Mouse (Mus musculus) MEL (cell line): ENCODE data around the gene Ube2h. TPM values are rescaled to one million over a fixed set of nuclear protein-coding genes. Genes with fewer than 3 reads are reported as not detected.

Source experiments
- DNase-seq: peaks from one replicate; pipeline ENCODE4 v3.0.0; 2011; ENCODE audit warnings: low read depth, low spot score
- H3K27ac ChIP-seq: 2 replicates; pipeline ENCODE4 v1.5.1; 2012; ENCODE audit warnings: low read depth, mild to moderate bottlenecking, control low read depth, low read length, moderate library complexity; ENCODE audit not compliant: control insufficient read depth
- H3K27me3 ChIP-seq, 2 experiments: fragments of 150-350 bp in 1 of 2; sonication (generic) in 1 of 2; 2 replicates each; pipeline ENCODE4 v1.6.1; 2012; ENCODE audit warnings: low read length in 2 of 2, mild to moderate bottlenecking in 2 of 2, improper control_type of control experiment in 1 of 2, moderate library complexity in 1 of 2; ENCODE audit not compliant: insufficient read depth in 2 of 2, control insufficient read depth in 1 of 2
- H3K36me3 ChIP-seq, 2 experiments: 2 replicates each; pipeline ENCODE4 v1.6.1; 2012 to 2014; ENCODE audit warnings: low read length in 2 of 2, improper control_type of control experiment in 1 of 2, inconsistent platforms in 1 of 2, mild to moderate bottlenecking in 1 of 2; ENCODE audit not compliant: insufficient read depth in 2 of 2, control insufficient read depth in 1 of 2
- H3K4me1 ChIP-seq, 2 experiments: fragments of 150-350 bp in 1 of 2; sonication (generic) in 1 of 2; 2 replicates each; pipeline ENCODE4 v1.6.1; 2012; ENCODE audit warnings: low read length in 2 of 2, improper control_type of control experiment in 1 of 2, mild to moderate bottlenecking in 1 of 2; ENCODE audit not compliant: insufficient read depth in 2 of 2, control insufficient read depth in 1 of 2
- H3K4me3 ChIP-seq, 2 experiments: fragments of 150-350 bp in 1 of 2; sonication (generic) in 1 of 2; 2 replicates each; pipeline ENCODE4 v1.5.1; 2012; ENCODE audit warnings: low read depth in 2 of 2, low read length in 2 of 2, mild to moderate bottlenecking in 2 of 2, moderate library complexity in 2 of 2, control low read depth in 1 of 2, improper control_type of control experiment in 1 of 2; ENCODE audit not compliant: control insufficient read depth in 1 of 2, insufficient read depth in 1 of 2
- H3K79me2 ChIP-seq: 2 replicates; pipeline ENCODE4 v1.6.1; 2012; ENCODE audit warnings: mild to moderate bottlenecking, low read length, moderate library complexity; ENCODE audit not compliant: control insufficient read depth, poor library complexity, insufficient read depth
- H3K9ac ChIP-seq: 2 replicates; pipeline ENCODE4 v1.6.1; 2012; ENCODE audit warnings: low read depth, mild to moderate bottlenecking, control low read depth, low read length, moderate library complexity; ENCODE audit not compliant: control insufficient read depth, poor library complexity, severe bottlenecking
- H3K9me3 ChIP-seq: fragments of 150-350 bp; sonication (generic); replicated peaks from 2 replicates; pipeline ENCODE4 v1.6.1; 2012; ENCODE audit warnings: mild to moderate bottlenecking, low read length, improper control_type of control experiment, moderate library complexity; ENCODE audit not compliant: insufficient read depth
- BHLHE40 ChIP-seq: IDR thresholded peaks from 2 replicates; pipeline ENCODE4 v1.6.1; 2012; ENCODE audit warnings: low read depth, mild to moderate bottlenecking, inconsistent platforms, low read length, improper control_type of control experiment, borderline replicate concordance
- CTCF ChIP-seq, 3 experiments: IDR thresholded peaks in 2 of 3; conservative IDR thresholded peaks in 1 of 3; 2 replicates each; pipeline ENCODE4 v1.5.1; 2011 to 2012; ENCODE audit warnings: low read length in 3 of 3, low read depth in 2 of 3, mild to moderate bottlenecking in 2 of 3, improper control_type of control experiment in 1 of 3, inconsistent platforms in 1 of 3, mixed read lengths in 1 of 3, moderate library complexity in 1 of 3; ENCODE audit not compliant: control insufficient read depth in 1 of 3, insufficient read depth in 1 of 3, poor library complexity in 1 of 3, severe bottlenecking in 1 of 3
- ELF1 ChIP-seq: IDR thresholded peaks from 2 replicates; pipeline ENCODE4 v1.6.1; 2014; ENCODE audit warnings: low read depth, mild to moderate bottlenecking, inconsistent platforms, low read length, improper control_type of control experiment, moderate library complexity
- EP300 ChIP-seq, 2 experiments: IDR thresholded peaks; 2 replicates each; pipeline ENCODE4 v1.6.1; 2011; ENCODE audit warnings: improper control_type of control experiment in 2 of 2, low read length in 2 of 2, low read depth in 1 of 2, mild to moderate bottlenecking in 1 of 2
- ETS1 ChIP-seq: IDR thresholded peaks from 2 replicates; pipeline ENCODE4 v1.6.1; 2012; ENCODE audit warnings: low read depth, mild to moderate bottlenecking, inconsistent platforms, low read length, improper control_type of control experiment, moderate library complexity
- GATA1 ChIP-seq: IDR thresholded peaks from 2 replicates; pipeline ENCODE4 v1.6.1; 2011; ENCODE audit warnings: low read depth, low read length, improper control_type of control experiment
- HCFC1 ChIP-seq: IDR thresholded peaks from 2 replicates; pipeline ENCODE4 v1.6.1; 2012; ENCODE audit warnings: low read depth, mild to moderate bottlenecking, inconsistent platforms, low read length, improper control_type of control experiment, moderate library complexity
- NELFE ChIP-seq: IDR thresholded peaks from 2 replicates; pipeline ENCODE4 v1.6.1; 2011; ENCODE audit warnings: low read depth, low read length, improper control_type of control experiment
- POLR2A ChIP-seq, 2 experiments: IDR thresholded peaks; 2 replicates each; pipeline ENCODE4 v1.6.1; 2011 to 2012; ENCODE audit warnings: low read length in 2 of 2, mild to moderate bottlenecking in 2 of 2, control low read depth in 1 of 2, improper control_type of control experiment in 1 of 2, low read depth in 1 of 2, moderate library complexity in 1 of 2; ENCODE audit not compliant: control insufficient read depth in 1 of 2, insufficient read depth in 1 of 2, poor library complexity in 1 of 2
- POLR2AphosphoS5 ChIP-seq: IDR thresholded peaks from 2 replicates; pipeline ENCODE4 v1.6.1; 2012; ENCODE audit warnings: low read depth, borderline replicate concordance, mild to moderate bottlenecking, inconsistent platforms, low read length, moderate library complexity, mixed read lengths
- RCOR1 ChIP-seq: IDR thresholded peaks from 2 replicates; pipeline ENCODE4 v1.6.1; 2012; ENCODE audit warnings: low read depth, mild to moderate bottlenecking, inconsistent platforms, low read length, improper control_type of control experiment
- SIN3A ChIP-seq: IDR thresholded peaks from 2 replicates; pipeline ENCODE4 v1.6.1; 2012; ENCODE audit warnings: low read length, improper control_type of control experiment, inconsistent platforms
- TAL1 ChIP-seq: IDR thresholded peaks from 2 replicates; pipeline ENCODE4 v1.6.1; 2012; ENCODE audit warnings: mild to moderate bottlenecking, inconsistent platforms, low read length, moderate library complexity, mixed read lengths
- TBP ChIP-seq: IDR thresholded peaks from 2 replicates; pipeline ENCODE4 v1.8.0; 2011; ENCODE audit warnings: low read depth, low read length, improper control_type of control experiment
- ZKSCAN1 ChIP-seq: IDR thresholded peaks from 2 replicates; pipeline ENCODE4 v1.6.1; 2012; ENCODE audit warnings: low read depth, mild to moderate bottlenecking, inconsistent platforms, low read length, improper control_type of control experiment, moderate library complexity
- ZNF384 ChIP-seq: IDR thresholded peaks from 2 replicates; pipeline ENCODE4 v1.6.1; 2012; ENCODE audit warnings: low read depth, mild to moderate bottlenecking, inconsistent platforms, low read length, improper control_type of control experiment
- polyA plus RNA-seq, 2 experiments: library from polyadenylated mRNA; stranded (reverse) in 1 of 2; unstranded in 1 of 2; fragments of >175 nt in 1 of 2; fragments of >200 nt in 1 of 2; gene quantifications; 2 replicates each; pipeline versions ENCODE4 v1.2.1 to v1.2.4; 2012; ENCODE audit warnings: low replicate concordance in 2 of 2, low read depth in 1 of 2; ENCODE audit not compliant: insufficient read length in 2 of 2, insufficient read depth in 1 of 2, missing spikeins in 1 of 2
- total RNA-seq: library from RNA; depleted of rRNA; stranded (reverse); fragments of 300-350 nt; gene quantifications from 2 replicates; pipeline ENCODE4 v1.2.3, GENCODE M21; 2012

The Ube2h gene
- total and polyA plus RNA-seq, 3 experiments, result 4.2 to 7.4 TPM; not detected in 1

DNA sequence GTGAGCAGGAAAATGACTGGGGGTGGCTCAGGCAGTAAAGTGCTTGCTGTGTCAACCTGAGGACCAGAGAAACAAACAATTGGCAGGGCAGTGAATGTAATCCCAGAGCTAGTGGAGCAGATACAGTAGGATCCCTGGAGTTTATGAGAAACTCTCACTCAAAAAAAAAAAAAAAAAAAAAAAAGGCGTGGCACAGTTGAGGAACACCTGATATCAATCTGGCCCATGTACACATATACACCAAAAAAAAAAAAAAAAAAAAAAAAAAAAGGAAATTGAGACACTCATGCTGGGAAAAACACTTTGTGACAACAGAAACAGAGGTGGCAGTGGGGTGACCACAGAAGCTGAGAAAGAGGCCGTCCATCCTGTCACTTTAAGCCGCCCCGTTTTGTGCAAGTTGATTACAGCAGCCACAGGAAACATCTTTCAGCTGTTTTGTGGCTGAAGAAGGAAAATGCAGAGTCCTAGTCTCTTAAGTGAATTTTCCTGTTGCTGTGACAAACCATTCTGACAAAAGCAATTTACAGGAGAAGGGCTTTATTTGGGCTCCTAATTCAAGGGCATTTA, 21.7 kb upstream of the Ube2h start:
- Histone ChIP-seq H3K27ac (no peak overlapping the region), H3K79me2 (no peaks in the 10 kb centered on the region), H3K36me3 (0 out of 4 replicates have a peak, but pooled peaks cover 0 to 3% of the 10 kb centered on the region in 2 experiments), H3K4me1 (peaks cover 0 to 3% of the 10 kb centered on the region in 2 experiments; a peak in 1 of 4 replicates), H3K9ac (no peak overlapping the region), H3K27me3 (peaks cover 0 to 2% of the 10 kb centered on the region in 2 experiments; a peak in 3 of 4 replicates), H3K9me3 (no peaks in the 10 kb centered on the region), H3K4me3 (no peak overlapping the region)
- peak; percentile 41 for DNase-seq
- TF ChIP-seq ZNF384 (peak; percentile 99), ELF1 (no peak), HCFC1 (0 out of 2 replicates have a peak, but pooled peaks have one; percentile 17), TAL1 (no peak), TBP (no peak), SIN3A (no peak), ZKSCAN1 (no peak; the same call in 1 of the 2 replicates), NELFE (no peak), RCOR1 (no peak), POLR2AphosphoS5 (no peak), BHLHE40 (no peak), CTCF (IDR thresholded peaks at IDR 0.05 in 2 of 3, conservative IDR thresholded peaks at IDR 0.05 in 1 of 3; ENCODE audit: control insufficient read depth in 1 of 3, insufficient read depth in 1 of 3, low read depth in 2 of 3, low read length in 3 of 3, poor library complexity in 1 of 3, severe bottlenecking in 1 of 3) (no peak), EP300 (IDR thresholded peaks at IDR 0.05; ENCODE audit: low read depth in 1 of 2, low read length in 2 of 2) (no peak), POLR2A (IDR thresholded peaks at IDR 0.05; ENCODE audit: control insufficient read depth in 1 of 2, insufficient read depth in 1 of 2, low read depth in 1 of 2, low read length in 2 of 2, poor library complexity in 1 of 2) (no peak)

DNA sequence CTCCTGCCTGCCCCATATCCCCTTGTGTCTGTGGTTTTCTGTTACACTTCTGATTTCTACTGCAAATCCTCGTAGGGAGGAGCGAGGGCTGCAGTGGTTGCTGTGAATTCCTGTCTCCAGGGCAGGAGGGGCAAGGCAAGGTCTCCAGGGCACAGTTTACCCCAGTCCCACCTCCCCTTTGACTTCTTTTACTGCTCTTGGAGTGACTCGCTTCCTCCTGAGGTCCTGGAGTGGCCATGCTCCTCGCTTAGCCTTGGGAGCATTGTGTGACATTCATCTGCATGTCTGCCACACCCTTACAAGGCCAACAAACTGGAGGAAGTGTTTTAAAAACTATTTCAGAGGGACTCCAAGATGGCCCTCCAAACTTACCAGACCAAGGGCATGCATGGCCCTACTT, 16.7 kb upstream of the Ube2h start:
- TF ChIP-seq GATA1 (no peak), ETS1 (no peak)
- H3K4me1 ChIP-seq, result no peaks in the 10 kb centered on the region
- no peaks in the 10 kb centered on the region for H3K36me3 ChIP-seq
- H3K79me2 ChIP-seq, result no peaks in the 10 kb centered on the region
- no peaks in the 10 kb centered on the region for H3K9me3 ChIP-seq
- H3K9ac ChIP-seq, result no peak overlapping the region
- no peak overlapping the region for H3K27ac ChIP-seq
- no peak for DNase-seq
- no peak overlapping the region for H3K4me3 ChIP-seq
- H3K27me3 ChIP-seq, result peaks cover 2% of the 10 kb centered on the region in 2 experiments
